Mouse (Mus musculus) olfactory bulb, adult 2 months (tissue): ENCODE measurements around the gene Adgrg5.

Experiments
- CTCF ChIP-seq: fragments of 200-500 bp; IDR thresholded peaks from 2 replicates; pipeline ENCODE4 v1.5.1; 2012; ENCODE audit warnings: low read depth, mild to moderate bottlenecking, low read length, moderate library complexity; ENCODE audit not compliant: insufficient read depth
- POLR2A ChIP-seq: fragments of 200-500 bp; IDR thresholded peaks from 2 replicates; pipeline ENCODE4 v1.6.1; 2012; ENCODE audit warnings: mild to moderate bottlenecking, low read depth, low read length, moderate library complexity; ENCODE audit not compliant: insufficient read depth

DNA sequence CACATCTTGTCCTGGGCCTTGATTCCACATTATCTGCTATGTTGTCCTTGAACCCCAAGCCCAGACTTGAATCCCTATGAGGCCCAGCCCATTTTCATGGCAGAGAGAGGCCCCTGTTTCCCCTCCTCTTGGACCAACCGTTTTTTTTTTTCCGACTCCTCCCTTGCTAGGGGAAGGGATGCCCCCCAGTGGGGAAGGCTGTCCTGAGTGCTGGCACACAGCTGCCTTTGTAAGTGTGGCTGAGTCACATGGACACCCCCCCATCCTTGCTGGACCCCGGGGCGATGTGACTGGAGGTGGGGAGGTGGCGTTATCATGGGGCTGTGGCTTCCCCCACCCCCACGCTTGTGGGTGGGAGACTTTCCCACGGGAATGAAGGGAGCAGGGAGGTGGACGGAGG, 57.5 kb downstream of the Adgrg5 start:
- no peak for TF ChIP-seq POLR2A
- TF ChIP-seq CTCF = no peak
